Mouse (Mus musculus) gastrocnemius, adult 2 months (tissue): ENCODE measurements at regions not wholly inside any gene's neighbourhood (a gene's known extent, or its start where the extent isn't known, plus 50 kb on each side); places are given as distances from the start of the nearest gene placed in this dataset.

ENCODE experiments used
- DNase-seq: peaks from one replicate; pipeline ENCODE4 v3.0.0; 2022
- H3K27ac ChIP-seq: fragments of 200-600 bp; 2 replicates; pipeline ENCODE4 v1.8.1; 2022; ENCODE audit warnings: mild to moderate bottlenecking
- H3K4me3 ChIP-seq: fragments of 200-600 bp; 2 replicates; pipeline ENCODE4 v1.8.1; 2022; ENCODE audit warnings: mild to moderate bottlenecking, moderate library complexity
- CTCF ChIP-seq: fragments of 200-600 bp; IDR thresholded peaks from 2 replicates; pipeline ENCODE4 v1.8.1; 2022; ENCODE audit warnings: antibody characterized with exemption, mild to moderate bottlenecking, moderate library complexity
- intact Hi-C: fragments of 180-260 bp; cut with DNase I; formaldehyde crosslinking; loops from one replicate; pipeline ENCODE4 v1.15.1; 2025

DNA sequence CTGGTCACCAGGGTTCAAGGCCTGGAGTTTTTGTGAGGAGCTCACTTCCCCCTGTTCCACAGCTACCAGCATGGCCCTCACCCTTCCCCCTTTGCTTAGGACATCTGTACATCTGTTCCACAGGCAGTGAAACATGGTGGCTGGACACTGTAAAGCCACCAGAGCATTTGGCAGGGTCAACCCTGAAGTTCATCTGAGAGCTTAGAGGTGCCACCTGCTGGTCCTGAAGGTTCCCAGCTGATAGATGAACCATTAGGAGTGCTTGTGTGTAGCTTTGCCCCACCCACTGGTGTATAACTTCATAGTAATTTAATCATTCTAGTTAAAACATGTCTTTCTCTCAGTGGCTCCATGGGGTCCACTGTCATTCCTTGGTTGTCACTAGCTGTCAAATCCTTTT is 304.7 kb downstream of the Fgf9 start:
- Histone ChIP-seq H3K4me3 (no peak overlapping the region), H3K27ac (no peak overlapping the region)
- TF ChIP-seq CTCF: peak; percentile 31; the same call in 1 of the 2 replicates
- intact Hi-C loops: no loop called here
- no peak for DNase-seq

DNA sequence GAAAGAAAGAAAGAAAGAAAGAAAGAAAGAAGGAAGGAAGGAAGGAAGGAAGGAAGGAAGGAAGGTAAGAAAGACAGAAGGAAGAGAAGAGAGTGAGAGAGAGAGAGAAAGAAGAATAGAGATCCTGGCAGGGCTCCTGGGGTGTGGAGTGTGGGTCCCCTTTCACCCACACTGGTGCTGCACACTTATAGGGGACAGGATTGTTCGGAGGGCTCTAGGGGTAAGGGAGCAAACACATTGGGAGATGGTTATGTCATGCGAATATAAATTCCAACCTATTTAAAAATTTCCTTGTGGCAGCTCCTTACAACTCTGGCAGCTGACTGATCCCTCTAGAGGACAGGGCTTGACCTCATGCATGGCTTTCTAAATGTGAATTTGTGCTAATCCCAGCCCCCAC is 286.5 kb downstream of the Fgf9 start:
- intact Hi-C loops: no loop called here

DNA sequence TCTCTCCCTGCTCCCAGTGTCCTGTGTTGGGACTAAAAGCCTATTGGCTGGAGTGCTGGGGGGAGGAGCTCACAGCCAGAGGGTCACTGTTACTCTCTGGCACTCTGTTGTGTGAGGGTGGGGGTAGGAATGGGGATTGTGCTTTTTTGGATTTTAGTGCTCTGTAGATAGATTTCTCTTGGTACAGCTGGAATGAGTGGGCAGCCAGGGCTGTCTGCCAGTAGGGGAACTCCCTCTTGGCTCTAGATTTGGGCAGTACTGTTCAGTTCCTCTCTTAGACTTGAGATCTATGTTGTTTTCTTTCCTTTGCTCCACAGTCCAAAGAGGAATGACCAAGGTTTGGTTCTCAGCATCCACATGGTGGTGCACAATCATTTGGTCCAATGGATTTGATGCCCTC is 282.6 kb downstream of the Fgf9 start:
- intact Hi-C loops: no loop called here

More for the DNA sequence above, 286.5 kb downstream of the Fgf9 start:
- Histone ChIP-seq H3K27ac (no peak overlapping the region), H3K4me3 (no peak overlapping the region)
- DNase-seq: no peak
- TF ChIP-seq CTCF: no peak

DNA sequence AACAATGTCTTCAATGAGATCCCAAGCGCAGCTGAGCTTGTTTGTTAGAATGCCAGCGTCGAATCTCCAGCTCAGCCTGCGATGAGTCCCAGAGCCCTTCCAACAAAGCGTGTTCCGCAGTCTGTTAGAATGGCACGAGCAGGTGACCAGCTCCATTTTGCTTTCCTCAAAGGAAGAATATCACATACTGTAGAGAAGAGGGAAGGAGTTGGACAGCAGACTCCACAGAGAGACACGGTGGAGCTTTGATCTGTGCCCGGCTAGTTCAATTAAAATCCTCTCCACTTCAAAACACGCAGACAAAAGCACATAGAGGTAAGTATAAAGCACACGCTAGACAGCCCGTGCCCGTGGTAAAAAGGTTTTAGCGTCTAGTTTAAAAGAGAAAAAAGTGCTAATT is 265.8 kb downstream of the Fgf9 start:
- no peak overlapping the region for H3K27ac ChIP-seq
- no peak for DNase-seq
- no peak for TF ChIP-seq CTCF
- no peak overlapping the region for H3K4me3 ChIP-seq
- intact Hi-C loops: no loop called here

More for the DNA sequence above, 282.6 kb downstream of the Fgf9 start:
- no peak for TF ChIP-seq CTCF
- H3K27ac ChIP-seq: no peak overlapping the region
- H3K4me3 ChIP-seq: no peak overlapping the region
- DNase-seq: no peak

DNA sequence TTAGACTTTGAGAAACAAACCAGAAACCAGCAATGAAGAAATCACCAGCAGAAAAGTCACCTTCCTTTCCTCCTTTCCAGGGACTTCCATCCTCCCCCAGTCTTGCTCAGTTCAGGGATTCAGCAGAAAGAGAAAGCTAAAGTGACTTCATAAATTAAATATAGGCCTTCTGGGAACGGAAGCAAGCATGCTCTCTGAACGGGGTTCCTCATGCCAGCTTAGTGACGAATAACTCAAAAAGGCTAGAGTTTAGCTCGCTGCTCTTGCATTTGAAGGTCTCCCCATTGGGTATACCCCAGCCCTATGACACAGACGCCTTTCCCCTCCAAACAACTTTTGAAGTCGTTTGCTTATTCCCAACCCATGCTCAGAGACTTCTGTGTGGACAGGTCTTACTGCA is 252.8 kb downstream of the Fgf9 start:
- no peak for TF ChIP-seq CTCF
- intact Hi-C loops: no loop called here
- H3K27ac ChIP-seq: no peak overlapping the region
- DNase-seq: no peak
- H3K4me3 ChIP-seq: no peak overlapping the region

DNA sequence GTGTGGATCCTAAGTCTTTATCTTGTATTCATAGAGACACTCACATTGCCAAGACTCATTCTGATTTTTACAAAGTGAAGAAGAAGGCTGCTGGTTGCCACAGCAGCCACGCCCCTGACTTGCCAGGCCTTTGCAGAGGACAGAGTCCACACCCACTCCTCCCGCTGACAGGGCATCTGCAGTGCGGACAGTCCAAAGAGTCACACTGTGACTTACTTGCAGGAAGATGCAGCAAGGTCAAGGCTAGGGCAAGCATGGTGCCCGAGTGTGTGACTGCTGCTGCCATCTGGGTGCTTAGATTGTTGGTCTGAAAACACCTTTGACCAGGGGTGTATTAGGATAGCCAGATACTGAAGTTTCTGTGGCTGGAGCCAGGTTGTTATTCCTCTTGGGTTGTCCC is 252.1 kb downstream of the Fgf9 start:
- H3K27ac ChIP-seq: peak overlapping the region; percentile 56
- TF ChIP-seq CTCF: no peak
- peak; percentile 28 for DNase-seq
- no peak overlapping the region for H3K4me3 ChIP-seq
- intact Hi-C loops: no loop called here

DNA sequence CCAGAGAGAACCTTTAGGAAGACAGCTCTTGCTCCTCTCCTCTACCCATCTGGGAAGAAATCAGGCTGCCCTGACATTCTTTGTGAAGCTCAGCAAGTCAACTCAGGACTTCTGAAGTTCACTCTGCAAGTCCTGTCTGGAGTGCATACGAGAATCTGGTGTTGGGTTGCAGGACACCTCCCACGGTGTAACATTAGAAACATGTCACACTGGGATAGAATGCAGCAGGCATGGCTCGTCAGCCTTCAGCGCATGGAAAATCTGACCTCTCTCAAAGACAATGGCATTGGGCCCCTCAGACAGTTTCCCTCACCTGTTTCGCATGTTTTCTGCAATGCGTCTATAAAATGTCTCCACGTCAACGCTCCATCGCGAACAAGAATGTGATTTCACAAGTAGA is 251.5 kb downstream of the Fgf9 start:
- peak; percentile 20 for DNase-seq
- H3K4me3 ChIP-seq: no peak overlapping the region
- TF ChIP-seq CTCF: no peak
- intact Hi-C loops: no loop called here
- H3K27ac ChIP-seq: peak overlapping the region; percentile 56

DNA sequence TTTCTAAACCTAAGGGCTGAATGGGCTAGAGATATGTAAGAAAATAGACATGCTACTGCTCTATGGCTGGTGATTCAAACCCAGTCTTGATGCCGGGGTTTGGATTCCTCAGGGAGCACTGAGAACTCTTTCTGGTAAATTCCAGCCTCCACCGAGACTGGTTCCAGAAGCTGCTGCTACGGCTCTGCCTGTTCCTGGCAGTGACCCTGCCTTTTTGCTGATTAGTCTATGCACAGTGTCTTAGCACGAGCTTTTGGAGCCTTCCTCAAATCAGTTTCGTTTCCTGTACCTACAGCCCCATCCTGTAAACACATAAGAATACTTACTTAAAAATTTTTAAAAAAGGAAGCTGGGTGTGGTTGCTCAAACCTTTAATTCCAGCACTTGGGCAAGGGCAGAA is 250.9 kb downstream of the Fgf9 start:
- Histone ChIP-seq H3K27ac (peak overlapping the region; percentile 56), H3K4me3 (no peak overlapping the region)
- intact Hi-C loops: no loop called here
- DNase-seq: peak; percentile 32
- TF ChIP-seq CTCF: no peak

DNA sequence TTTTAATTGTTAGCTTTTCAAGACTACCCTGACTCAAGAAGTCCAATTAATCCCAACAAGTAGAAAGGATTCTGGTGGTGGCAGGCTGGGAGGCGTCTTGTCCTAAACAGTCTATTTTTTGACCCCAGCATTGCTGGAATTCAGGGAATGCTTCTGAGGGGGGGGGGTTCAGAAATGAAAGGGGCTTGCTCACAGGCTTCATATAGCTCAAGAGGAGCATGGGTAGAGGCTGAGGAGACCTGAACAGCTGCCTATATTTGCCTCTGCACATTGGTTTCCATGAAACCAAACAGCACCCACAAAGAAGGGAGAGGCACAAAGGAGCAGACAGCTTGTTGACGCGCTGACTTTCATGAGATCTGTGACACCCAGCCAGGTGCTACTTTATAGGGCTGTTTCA is 247.3 kb downstream of the Fgf9 start:
- H3K4me3 ChIP-seq: no peak overlapping the region
- no peak for DNase-seq
- H3K27ac ChIP-seq: no peak overlapping the region
- no peak for TF ChIP-seq CTCF
- intact Hi-C loops: no loop called here

DNA sequence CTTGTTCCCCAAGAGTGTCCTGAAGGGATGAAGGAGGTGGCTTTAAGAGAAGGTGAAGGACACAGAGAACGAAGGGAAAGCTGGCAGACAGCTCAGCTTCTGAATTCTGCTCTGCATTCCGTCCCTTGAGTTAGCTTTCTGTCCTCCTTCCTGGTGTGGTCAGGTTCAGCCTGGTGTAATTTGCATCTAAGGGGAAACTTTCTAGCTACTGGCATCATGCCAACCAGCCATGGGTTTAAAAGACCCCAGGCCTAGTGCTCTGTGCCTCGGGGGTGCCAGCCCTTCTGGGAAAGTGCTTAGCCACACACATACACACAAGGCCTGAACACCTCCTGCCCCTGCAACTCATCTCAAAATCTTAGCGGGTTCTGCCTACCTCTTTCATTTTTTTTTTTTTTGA is 246.9 kb downstream of the Fgf9 start:
- H3K4me3 ChIP-seq: no peak overlapping the region
- TF ChIP-seq CTCF: no peak
- intact Hi-C loops: no loop called here
- no peak overlapping the region for H3K27ac ChIP-seq
- DNase-seq: no peak

DNA sequence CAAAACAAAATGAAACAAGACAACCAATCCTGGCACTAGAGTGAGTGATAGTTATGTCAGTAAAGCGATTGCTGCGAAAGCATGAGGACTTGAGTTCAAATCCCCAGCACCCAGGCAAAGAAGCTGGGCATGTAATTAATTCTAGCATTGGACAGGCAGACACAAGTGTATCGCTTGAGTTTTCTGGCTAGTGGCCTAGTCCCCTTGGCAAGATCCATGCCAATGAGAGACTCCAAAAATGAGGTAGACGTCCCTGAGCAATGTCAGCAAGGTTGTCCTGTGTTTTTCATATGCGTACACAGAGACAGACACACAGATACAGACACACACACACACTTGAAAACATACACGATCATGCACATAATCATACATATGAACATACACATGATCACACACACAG is 237.3 kb downstream of the Fgf9 start:
- intact Hi-C loops: no loop called here
- Histone ChIP-seq H3K27ac (no peak overlapping the region), H3K4me3 (no peak overlapping the region)
- no peak for TF ChIP-seq CTCF
- DNase-seq: no peak

DNA sequence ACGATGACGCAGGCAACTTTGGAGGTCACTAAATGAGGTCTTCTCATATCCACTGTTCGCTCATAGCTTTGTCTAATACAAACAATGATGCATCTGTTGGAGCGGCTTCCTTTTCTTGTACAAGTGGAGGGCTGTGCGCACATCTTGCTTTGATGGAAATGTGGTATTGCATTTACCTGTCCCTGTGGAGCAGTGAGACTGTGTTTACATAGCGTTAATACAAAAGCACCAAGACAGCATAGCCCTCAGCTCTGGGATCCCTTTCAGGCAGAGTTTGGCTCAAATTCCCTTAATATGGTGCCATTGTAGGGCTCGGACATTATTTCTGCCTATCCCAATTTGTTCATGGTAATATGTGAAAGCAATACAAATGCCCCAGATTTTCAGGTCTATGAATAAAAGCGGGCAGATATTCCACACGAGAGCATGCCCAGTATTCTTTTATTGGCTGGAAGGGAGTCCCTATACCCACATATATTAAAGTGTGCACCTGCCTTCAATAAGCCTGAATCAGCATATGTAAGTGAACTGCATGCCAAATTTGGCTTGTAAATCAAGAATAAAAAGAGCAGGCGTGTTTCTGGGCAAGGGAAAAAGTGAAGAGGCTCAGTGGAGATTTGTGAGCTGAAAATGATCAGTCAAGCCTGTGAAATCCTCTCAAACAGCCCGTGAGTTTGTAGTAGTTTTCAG is 236.6 kb downstream of the Fgf9 start:
- Histone ChIP-seq H3K27ac (no peak overlapping the region), H3K4me3 (no peak overlapping the region)
- intact Hi-C loops: no loop called here
- no peak for DNase-seq
- no peak for TF ChIP-seq CTCF

DNA sequence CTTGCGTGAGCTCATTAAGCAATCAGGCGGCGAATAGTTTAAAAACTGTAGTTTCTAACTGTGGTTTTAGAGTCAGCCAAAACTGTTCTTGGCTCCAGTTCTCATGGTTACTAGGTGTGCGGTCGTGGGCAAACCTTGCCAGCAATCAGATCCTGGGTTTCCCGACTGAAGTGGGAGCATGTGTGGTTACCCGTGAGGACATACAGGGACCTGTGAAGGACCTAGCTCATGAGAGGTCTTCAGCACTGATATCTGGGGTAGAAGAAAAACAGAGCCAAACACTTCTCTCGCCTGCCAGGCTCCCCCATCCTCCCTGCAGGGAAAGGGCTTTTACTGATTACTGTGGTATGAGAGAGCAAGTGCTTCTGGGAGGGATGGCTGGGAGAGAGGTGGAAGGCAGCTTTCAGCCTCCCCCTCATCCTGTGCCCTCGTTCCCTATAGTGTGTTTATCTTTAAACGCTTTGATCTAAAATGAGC is 230.1 kb downstream of the Fgf9 start:
- Histone ChIP-seq H3K4me3 (no peak overlapping the region), H3K27ac (no peak overlapping the region)
- intact Hi-C loops: no loop called here
- no peak for DNase-seq
- no peak for TF ChIP-seq CTCF

DNA sequence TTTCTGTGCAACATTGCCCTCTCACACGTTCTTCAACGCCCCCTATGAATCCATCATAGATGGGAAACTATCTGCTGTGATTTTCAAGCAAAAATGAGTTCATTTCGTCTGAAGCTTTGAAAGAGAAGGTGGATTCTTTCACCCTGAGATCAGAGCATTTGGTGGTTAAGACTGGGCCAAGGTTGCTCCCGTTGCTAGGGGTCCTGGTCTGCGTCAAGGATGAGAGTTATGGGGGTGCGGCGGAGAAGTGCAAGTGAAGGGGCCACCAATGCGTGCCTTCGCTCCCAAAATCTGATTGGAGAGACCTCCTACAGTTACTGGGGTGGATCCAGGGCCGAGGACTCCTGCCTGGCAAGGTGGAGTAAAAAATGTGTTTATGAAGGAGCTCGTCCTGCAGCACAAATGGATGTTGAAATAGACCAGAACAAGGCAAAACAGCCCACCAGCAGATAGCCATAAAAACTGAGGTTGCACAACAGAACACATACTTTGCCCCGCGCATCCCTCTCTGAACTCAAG is 215.7 kb downstream of the Fgf9 start:
- no peak for DNase-seq
- Histone ChIP-seq H3K4me3 (no peak overlapping the region), H3K27ac (no peak overlapping the region)
- intact Hi-C loops: no loop called here
- TF ChIP-seq CTCF: no peak
